Mouse (Mus musculus) lung, adult 10 weeks (tissue): Measurements from ENCODE around the gene Prpf39. TPM values are rescaled to one million over a fixed set of nuclear protein-coding genes. Genes with fewer than 3 reads are reported as not detected.

Source experiments
- polyA plus RNA-seq: library from polyadenylated mRNA; stranded (reverse); fragments of 350-450 nt; fragmentation: Illumina TruSeq; extraction: RNeasy Lipid Tissue Mini Kit (QIAGEN cat#74804); gene quantifications from one replicate; pipeline ENCODE4 v1.2.3, GENCODE M21; 2014; ENCODE audit warnings: low read depth, low replicate concordance; ENCODE audit not compliant: insufficient read depth

Prpf39 gene
- polyA plus RNA-seq = 13.3 TPM

DNA sequence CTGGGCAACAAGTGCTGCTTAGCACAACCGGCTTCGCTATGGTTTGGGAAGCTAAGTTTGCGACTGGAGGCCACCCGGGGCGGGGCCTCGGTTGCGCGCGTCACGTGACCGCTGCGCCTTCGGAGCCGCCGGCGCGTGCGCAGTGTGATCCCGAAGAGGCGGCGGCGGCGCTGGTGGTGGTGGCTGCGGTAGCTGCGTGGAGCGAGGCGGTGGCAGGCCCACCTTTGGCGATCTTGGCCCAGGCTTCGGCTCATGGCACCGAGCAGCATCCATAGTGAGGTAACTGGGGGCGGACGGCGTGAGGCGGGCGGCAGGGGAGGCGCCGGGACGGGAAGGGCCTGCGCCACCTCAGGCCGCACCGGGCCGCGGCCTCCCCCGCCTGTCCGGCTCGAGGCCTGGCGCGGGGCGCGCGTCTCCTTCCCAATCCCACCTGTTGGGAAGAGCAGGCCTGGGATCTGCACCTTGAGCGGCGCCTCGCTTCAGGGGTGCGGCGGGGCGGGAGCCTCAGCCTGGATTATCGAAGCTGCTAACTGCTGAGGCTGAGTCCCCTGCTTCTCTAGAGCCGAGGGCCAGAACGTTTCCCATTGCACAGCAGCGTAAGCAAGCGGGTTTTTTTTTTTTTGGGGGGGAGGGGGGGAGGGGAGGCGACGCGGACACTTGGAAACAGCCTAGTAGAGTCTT is at the start of gene Prpf39:
Gene Prpf39, plus strand, starts transcription at position 144 of the 681 bp plus-strand sequence.

DNA sequence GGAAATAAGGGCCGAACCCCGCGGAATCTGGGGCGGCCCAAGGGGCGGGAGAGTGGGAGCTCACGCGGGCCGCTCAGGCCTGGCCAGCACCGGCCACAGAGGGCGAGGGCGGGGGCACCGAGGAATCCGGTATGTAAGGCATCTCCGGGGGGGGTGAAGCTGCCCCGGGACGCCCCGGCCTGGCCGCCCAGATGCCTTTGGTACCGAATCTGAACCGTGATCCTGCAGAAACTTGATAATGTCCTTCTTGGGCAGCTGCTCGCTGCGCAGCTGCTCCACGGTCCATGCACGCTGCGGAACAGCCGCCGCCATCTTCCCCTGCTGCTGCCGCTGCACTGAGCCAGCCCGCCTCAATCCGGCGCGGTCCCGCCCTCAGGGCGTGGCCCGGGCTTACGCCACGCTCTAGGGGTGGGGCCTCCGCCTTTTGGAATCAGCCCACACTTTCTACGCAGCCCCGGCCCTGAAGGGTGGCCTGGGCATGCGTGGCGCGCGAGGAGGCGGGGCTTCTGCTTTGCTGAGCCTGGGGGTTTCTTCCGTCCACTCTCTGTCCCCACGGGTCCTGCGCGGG is 37.6 kb downstream of the Prpf39 start, which contains the start of gene Fkbp3:
Gene Fkbp3, minus strand, starts transcription at position 397 of the 568 bp plus-strand sequence.

DNA sequence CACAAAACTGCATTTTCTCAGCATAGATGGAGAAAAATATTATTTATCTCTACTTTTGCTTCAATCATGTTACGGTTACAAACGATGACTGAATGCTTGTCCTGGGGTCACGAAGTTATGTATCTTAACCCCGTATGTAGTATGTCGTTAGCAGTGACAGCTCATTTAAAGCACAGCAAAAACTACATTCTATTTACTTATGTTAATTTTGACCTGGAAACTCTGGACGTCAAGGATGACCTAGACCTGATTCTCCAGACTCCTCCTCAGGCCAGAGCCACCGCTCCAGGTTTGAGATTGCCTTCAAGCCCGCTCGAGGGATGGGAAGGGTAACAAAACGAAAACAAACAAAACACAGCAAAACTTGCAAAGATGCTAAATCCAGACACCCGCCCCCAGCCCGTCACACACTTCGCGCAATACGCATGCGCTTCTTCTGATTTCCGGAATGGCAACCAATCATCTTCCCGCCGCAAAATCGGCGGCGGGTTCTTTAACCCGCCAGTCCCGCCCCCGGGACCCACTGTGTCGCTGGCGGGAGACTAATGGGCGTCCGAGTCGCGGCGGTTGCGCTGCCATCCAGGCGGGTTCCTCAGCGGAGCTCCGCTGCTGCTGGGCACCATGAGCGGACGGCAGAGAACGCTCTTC is 39.1 kb downstream of the Prpf39 start, which contains the start of gene Fancm:
Gene Fancm, plus strand, starts transcription at position 519 of the 648 bp plus-strand sequence.

Other genes with a start within 250 kb of the Prpf39 start
- gene Gm527, start 118.4 kb upstream of the Prpf39 start, polyA plus RNA-seq = 3.8 TPM
- gene Klhl28, start 70.8 kb upstream of the Prpf39 start, polyA plus RNA-seq = 3.7 TPM
- gene Togaram1, start 70.5 kb upstream of the Prpf39 start, polyA plus RNA-seq = 10.8 TPM
- gene Fkbp3, start 37.7 kb downstream of the Prpf39 start, polyA plus RNA-seq = 63.9 TPM
- 0.50 TPM for gene Fancm, start 39.3 kb downstream of the Prpf39 start, polyA plus RNA-seq
- gene Mis18bp1, start 136.3 kb downstream of the Prpf39 start, polyA plus RNA-seq = 0.24 TPM
- not detected for gene Wdr20rt, start 189.2 kb downstream of the Prpf39 start, polyA plus RNA-seq